Mouse (Mus musculus): ENCODE measurements around the gene 1700067K01Rik.

- TF ChIP-seq CTCF (IDR thresholded peaks at IDR 0.05; ENCODE audit: borderline replicate concordance, insufficient read depth, low read length) (no peak), POLR2A (IDR thresholded peaks at IDR 0.05; ENCODE audit: low read depth, low read length) (no peak)
These were observed 10.6 kb downstream of the 1700067K01Rik start, which contains the start of gene 2210011C24Rik for GRCm38 (mm10) chr8:84011705-84012498.
